Mouse (Mus musculus) heart, adult 2 months (tissue): ENCODE results near the gene Ndufab1.
"Not testable (repeated sequence)": the region's sequence is repeated elsewhere in the genome, so short reads cannot be mapped to it uniquely, and the experiment has no call there.

Source experiments
- CTCF ChIP-seq: fragments of 200-600 bp; IDR thresholded peaks from 2 replicates; pipeline ENCODE4 v1.8.1; 2022; ENCODE audit warnings: antibody characterized with exemption, mild to moderate bottlenecking, moderate library complexity
- EP300 ChIP-seq: fragments of 200-500 bp; IDR thresholded peaks from 2 replicates; pipeline ENCODE4 v1.6.1; 2011; ENCODE audit warnings: low read depth, low read length, control low read depth; ENCODE audit not compliant: insufficient read depth
- POLR2A ChIP-seq: fragments of 200-500 bp; IDR thresholded peaks from 2 replicates; pipeline ENCODE4 v1.6.1; 2011; ENCODE audit warnings: mild to moderate bottlenecking, low read depth, low read length, control low read depth; ENCODE audit not compliant: insufficient read depth

- not testable (repeated sequence) for TF ChIP-seq CTCF, EP300, POLR2A
These were observed 506 bp downstream of the Ndufab1 start for GRCm38 (mm10) chr7:122101014-122101746.
